Mouse (Mus musculus) ES-Bruce4 (cell line): Measurements from ENCODE around the gene Tex33. TPM values are rescaled to one million over a fixed set of nuclear protein-coding genes. Genes with fewer than 3 reads are reported as not detected.

Experiments used
- H3K27ac ChIP-seq: 2 replicates; pipeline ENCODE4 v1.5.1; 2012; ENCODE audit warnings: low read length, inconsistent platforms; ENCODE audit not compliant: insufficient read depth
- H3K27me3 ChIP-seq: 2 replicates; pipeline ENCODE4 v1.6.1; 2012; ENCODE audit warnings: mild to moderate bottlenecking, low read length, inconsistent platforms; ENCODE audit not compliant: control insufficient read depth, poor library complexity, insufficient read depth, severe bottlenecking
- H3K36me3 ChIP-seq: 2 replicates; pipeline ENCODE4 v1.6.1; 2012; ENCODE audit warnings: inconsistent platforms, mild to moderate bottlenecking, low read length, moderate library complexity; ENCODE audit not compliant: control insufficient read depth, poor library complexity, insufficient read depth, severe bottlenecking
- H3K4me1 ChIP-seq: one replicate; pipeline ENCODE4 v1.8.1; 2011; ENCODE audit warnings: low read length; ENCODE audit not compliant: control insufficient read depth, insufficient read depth
- H3K4me3 ChIP-seq: 2 replicates; pipeline ENCODE4 v1.5.1; 2011; ENCODE audit warnings: low read depth, mild to moderate bottlenecking, low read length
- H3K9ac ChIP-seq: 2 replicates; pipeline ENCODE4 v1.6.1; 2012; ENCODE audit warnings: low read depth, mild to moderate bottlenecking, inconsistent platforms; ENCODE audit not compliant: poor library complexity, severe bottlenecking
- H3K9me3 ChIP-seq: replicated peaks from 2 replicates; pipeline ENCODE4 v1.6.1; 2012; ENCODE audit warnings: mild to moderate bottlenecking, low read length, inconsistent platforms; ENCODE audit not compliant: control insufficient read depth, poor library complexity, insufficient read depth, severe bottlenecking
- CTCF ChIP-seq: IDR thresholded peaks from one replicate; pipeline ENCODE4 v1.8.1; 2011; ENCODE audit warnings: low read depth, low read length
- EP300 ChIP-seq: IDR thresholded peaks from 2 replicates; pipeline ENCODE4 v1.6.1; 2011; ENCODE audit warnings: low read depth, low read length; ENCODE audit not compliant: insufficient read depth
- POLR2A ChIP-seq: IDR thresholded peaks from one replicate; pipeline ENCODE4 v1.8.1; 2011; ENCODE audit warnings: low read length; ENCODE audit not compliant: insufficient read depth
- polyA plus RNA-seq: library from polyadenylated mRNA; stranded (reverse); fragments of >200 nt; gene quantifications from 2 replicates; pipeline ENCODE4 v1.2.4, GENCODE M21; 2011; ENCODE audit warnings: low read depth; ENCODE audit not compliant: missing spikeins, insufficient read depth, insufficient read length

The Tex33 gene
- polyA plus RNA-seq, 1 experiment = not detected

DNA sequence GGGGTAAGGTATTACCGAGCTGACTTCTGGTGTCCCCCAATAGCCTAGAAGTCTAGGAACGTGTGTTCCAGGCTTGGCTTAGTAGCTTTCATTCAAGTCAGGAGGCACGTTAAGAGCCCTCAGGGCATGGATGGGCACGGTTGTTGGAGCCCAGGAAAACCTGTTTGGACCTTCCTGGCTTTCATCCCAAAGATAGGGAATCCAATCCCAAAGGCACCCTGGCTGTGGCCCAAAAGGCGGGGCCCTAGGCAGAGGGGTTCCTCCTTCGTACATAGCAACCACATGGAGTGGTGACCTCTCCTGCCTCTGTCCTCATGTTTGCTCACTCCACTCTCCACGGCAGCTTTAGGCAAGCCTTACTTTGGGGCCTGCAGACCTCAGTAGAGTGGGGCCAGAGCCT lies 6.7 kb upstream of the Tex33 start:
- H3K9ac ChIP-seq = no peak overlapping the region
- H3K27ac ChIP-seq = no peak overlapping the region
- no peaks in the 10 kb centered on the region for H3K9me3 ChIP-seq
- no peaks in the 10 kb centered on the region for H3K27me3 ChIP-seq
- TF ChIP-seq POLR2A (no peak), EP300 (no peak), CTCF (no peak)
- peaks cover 5% of the 10 kb centered on the region for H3K4me1 ChIP-seq
- no peaks in the 10 kb centered on the region for H3K36me3 ChIP-seq
- H3K4me3 ChIP-seq = no peak overlapping the region

DNA sequence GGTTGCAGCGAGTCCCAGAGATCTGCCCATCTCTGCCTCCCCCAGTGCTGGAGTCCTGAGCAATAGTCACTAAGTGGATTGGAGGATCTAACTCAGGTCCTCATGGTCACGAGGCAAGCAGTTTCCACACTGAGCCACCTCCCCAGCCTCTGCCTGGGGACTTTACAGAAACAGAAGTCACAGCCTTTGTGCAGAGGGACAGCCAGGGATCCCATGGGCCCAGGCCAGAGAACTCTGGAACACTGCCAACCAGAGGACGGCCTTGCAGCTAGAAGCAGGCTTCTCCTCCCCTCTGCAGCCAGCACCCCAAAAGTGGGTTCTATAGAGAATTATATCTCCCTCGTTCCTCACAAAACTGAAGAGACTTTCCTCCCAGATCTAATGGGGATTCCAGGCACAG lies 6.2 kb upstream of the Tex33 start:
- no peak overlapping the region for H3K27ac ChIP-seq

GRCm38 (mm10) chr15:78401345-78401744 lies 5.6 kb upstream of the Tex33 start:
- Histone ChIP-seq H3K36me3 (no peaks in the 10 kb centered on the region), H3K4me3 (no peak overlapping the region), H3K9me3 (no peaks in the 10 kb centered on the region), H3K27me3 (no peaks in the 10 kb centered on the region), H3K27ac (no peak overlapping the region), H3K4me1 (peaks cover 5% of the 10 kb centered on the region), H3K9ac (no peak overlapping the region)
- no peak for TF ChIP-seq POLR2A
- no peak for TF ChIP-seq EP300
- no peak for TF ChIP-seq CTCF

More for the DNA sequence above, 6.2 kb upstream of the Tex33 start:
- Histone ChIP-seq H3K9me3 (no peaks in the 10 kb centered on the region), H3K4me3 (no peak overlapping the region), H3K4me1 (peaks cover 5% of the 10 kb centered on the region), H3K27me3 (no peaks in the 10 kb centered on the region), H3K9ac (no peak overlapping the region), H3K36me3 (no peaks in the 10 kb centered on the region)
- TF ChIP-seq EP300 (no peak), CTCF (no peak), POLR2A (no peak)

- Histone ChIP-seq H3K27ac (no peak overlapping the region), H3K4me3 (no peak overlapping the region), H3K9me3 (no peaks in the 10 kb centered on the region), H3K9ac (no peak overlapping the region), H3K4me1 (no peaks in the 10 kb centered on the region), H3K27me3 (no peaks in the 10 kb centered on the region), H3K36me3 (no peaks in the 10 kb centered on the region)
- TF ChIP-seq POLR2A (no peak), EP300 (no peak), CTCF (no peak)
Measured at GRCm38 (mm10) chr15:78390855-78391254, 4.9 kb downstream of the Tex33 start.

DNA sequence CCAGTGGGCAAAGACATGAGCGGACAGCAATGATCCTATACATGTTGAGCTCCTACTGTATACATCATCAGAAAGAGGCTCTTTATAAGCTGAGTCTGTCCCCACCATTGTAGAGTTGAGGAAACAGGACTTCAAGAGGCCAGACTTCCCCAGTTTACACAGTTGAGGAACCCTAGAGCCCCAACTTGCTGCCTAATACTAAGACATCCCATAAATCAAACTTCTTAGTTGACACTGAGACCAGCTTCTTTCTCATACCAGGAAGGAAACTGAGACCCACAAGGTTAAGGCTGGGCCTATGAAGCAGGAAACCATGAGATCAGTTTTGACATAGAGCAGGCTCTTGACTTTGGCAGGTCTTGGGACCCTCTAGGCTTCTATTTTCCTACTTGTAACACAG lies 10.1 kb downstream of the Tex33 start:
- Histone ChIP-seq H3K27ac (no peak overlapping the region), H3K9ac (no peak overlapping the region), H3K4me3 (no peak overlapping the region), H3K27me3 (no peaks in the 10 kb centered on the region), H3K9me3 (peaks cover 4% of the 10 kb centered on the region), H3K36me3 (no peaks in the 10 kb centered on the region), H3K4me1 (no peaks in the 10 kb centered on the region)
- TF ChIP-seq CTCF (no peak), POLR2A (no peak), EP300 (no peak)

DNA sequence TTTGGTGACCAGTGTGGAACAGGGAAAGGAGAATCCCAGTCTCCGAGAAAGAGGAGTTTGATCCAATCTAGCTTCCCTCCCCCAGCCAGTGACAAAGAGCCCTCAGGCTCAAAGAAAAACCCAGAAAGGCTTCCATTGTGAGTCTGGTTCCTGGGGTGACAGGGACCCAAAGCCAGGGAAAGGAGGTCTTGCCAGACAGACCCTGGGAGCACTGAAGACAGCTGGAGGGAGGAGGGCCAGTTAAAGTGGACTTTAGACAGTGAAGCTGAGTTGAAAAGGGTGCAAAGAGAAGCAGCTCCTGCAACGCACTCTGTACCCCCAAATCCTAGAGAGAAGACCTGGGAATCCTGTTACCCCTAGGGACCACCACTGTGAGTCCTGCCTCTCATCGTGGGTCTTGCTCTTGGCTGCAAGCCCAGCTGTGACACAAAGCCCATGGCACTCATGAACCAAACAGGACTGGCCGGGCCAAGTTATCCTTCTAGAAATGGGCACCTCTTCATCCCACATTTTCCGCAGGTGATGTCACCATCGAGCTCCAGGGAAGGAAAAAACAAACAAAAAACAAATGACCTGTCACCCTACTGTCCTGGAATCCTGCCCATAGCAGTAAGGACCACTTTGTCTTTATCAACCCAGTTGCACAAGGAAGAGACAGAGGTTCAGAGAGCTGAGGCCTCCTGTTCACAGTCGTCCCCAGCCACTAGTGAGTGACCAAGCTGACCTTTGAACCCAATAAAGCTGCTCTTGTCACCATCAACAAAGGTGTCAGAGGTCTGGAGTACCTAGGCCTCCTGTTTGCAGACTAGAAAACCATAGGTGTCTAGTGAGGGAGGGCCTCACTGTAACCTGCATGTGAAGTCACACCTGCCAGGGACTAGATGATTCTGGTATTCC lies 11.2 kb downstream of the Tex33 start:
- Histone ChIP-seq H3K4me3 (no peak overlapping the region), H3K36me3 (no peaks in the 10 kb centered on the region), H3K27me3 (no peaks in the 10 kb centered on the region), H3K4me1 (no peaks in the 10 kb centered on the region), H3K9me3 (peaks cover 4% of the 10 kb centered on the region), H3K9ac (no peak overlapping the region), H3K27ac (no peak overlapping the region)
- no peak for TF ChIP-seq POLR2A
- no peak for TF ChIP-seq EP300
- TF ChIP-seq CTCF = no peak
